Mouse (Mus musculus): ENCODE measurements around the gene Gp1bb.

The Gp1bb gene

GRCm38 (mm10) chr16:18622019-18622418, at the start of gene Gp1bb:
TSS of gene Gp1bb (minus strand) at chr16:18622403.
- no peak for DNase-seq (ENCODE audit: low spot score)

- DNase-seq (ENCODE audit: low spot score), result no peak
These were observed 47.7 kb upstream of the Gp1bb start for GRCm38 (mm10) chr16:18669914-18670313.

- no peak for DNase-seq (ENCODE audit: low spot score)
These were observed 36.4 kb upstream of the Gp1bb start for GRCm38 (mm10) chr16:18658597-18658996.

- DNase-seq (ENCODE audit: low spot score), result no peak
These were observed 33.3 kb upstream of the Gp1bb start for GRCm38 (mm10) chr16:18655372-18656098.

GRCm38 (mm10) chr16:18653290-18654160, 31.3 kb upstream of the Gp1bb start:
- DNase-seq (ENCODE audit: low spot score), result no peak

- no peak for DNase-seq (ENCODE audit: low spot score)
These were observed 26.9 kb upstream of the Gp1bb start for GRCm38 (mm10) chr16:18649126-18649525.

GRCm38 (mm10) chr16:18645329-18645728, 23.1 kb upstream of the Gp1bb start:
- DNase-seq (ENCODE audit: low spot score), result no peak

- no peak for DNase-seq (ENCODE audit: low spot score)
These were observed 22.3 kb upstream of the Gp1bb start for GRCm38 (mm10) chr16:18644485-18644884.

GRCm38 (mm10) chr16:18643406-18643998, 21.3 kb upstream of the Gp1bb start:
- no peak for DNase-seq (ENCODE audit: low spot score)

GRCm38 (mm10) chr16:18642897-18643296, 20.7 kb upstream of the Gp1bb start:
- no peak for DNase-seq (ENCODE audit: low spot score)

- no peak for DNase-seq (ENCODE audit: low spot score)
These were observed 20.1 kb upstream of the Gp1bb start for GRCm38 (mm10) chr16:18642291-18642690.

- DNase-seq (ENCODE audit: low spot score), result no peak
These were observed 17.3 kb upstream of the Gp1bb start for GRCm38 (mm10) chr16:18639382-18639929.

- DNase-seq (ENCODE audit: low spot score), result no peak
These were observed 16.2 kb upstream of the Gp1bb start for GRCm38 (mm10) chr16:18638396-18638795.

GRCm38 (mm10) chr16:18636804-18637203, 14.6 kb upstream of the Gp1bb start:
- no peak for DNase-seq (ENCODE audit: low spot score)

- no peak for DNase-seq (ENCODE audit: low spot score)
These were observed 14.2 kb upstream of the Gp1bb start for GRCm38 (mm10) chr16:18636401-18636800.

GRCm38 (mm10) chr16:18633333-18633732, 11.1 kb upstream of the Gp1bb start:
- no peak for DNase-seq (ENCODE audit: low spot score)

GRCm38 (mm10) chr16:18632816-18633215, 10.6 kb upstream of the Gp1bb start:
- no peak for DNase-seq (ENCODE audit: low spot score)

- peak; percentile 59 for DNase-seq (ENCODE audit: low spot score)
These were observed 9.9 kb upstream of the Gp1bb start for GRCm38 (mm10) chr16:18632059-18632458.

GRCm38 (mm10) chr16:18631141-18631540, 8.9 kb upstream of the Gp1bb start:
- no peak for DNase-seq (ENCODE audit: low spot score)

GRCm38 (mm10) chr16:18630291-18630690, 8.1 kb upstream of the Gp1bb start:
- no peak for DNase-seq (ENCODE audit: low spot score)

GRCm38 (mm10) chr16:18629390-18630231, 7.4 kb upstream of the Gp1bb start, which contains the start of gene Sept5:
TSS of gene Sept5 (minus strand) at chr16:18629954.
- peak; percentile 54 for DNase-seq (ENCODE audit: low spot score)
